Comparison of ENCODE assay signal across 25 mouse cellular contexts in the genomic region with DNA sequence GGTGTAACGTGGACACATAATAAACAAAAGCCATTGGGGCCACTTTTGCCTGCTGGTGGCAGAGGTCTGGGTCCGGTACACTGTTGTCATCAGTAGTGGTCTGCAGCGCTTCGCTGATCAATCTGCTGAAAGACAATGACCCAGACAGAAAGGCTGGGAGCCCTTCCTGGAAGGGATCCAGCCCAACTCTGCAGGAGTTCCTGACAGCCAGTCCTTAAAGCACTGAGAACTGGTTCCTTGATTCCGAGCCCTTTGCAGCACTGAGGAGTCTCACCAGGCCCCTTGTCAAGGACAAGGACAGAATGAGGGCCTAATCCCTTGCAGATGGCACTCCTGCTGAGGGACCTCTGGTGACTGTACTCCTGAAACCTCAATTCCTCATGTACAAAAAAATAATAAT. TPM values are rescaled to one million over a fixed set of nuclear protein-coding genes. Genes with fewer than 3 reads are reported as not detected.
DNase-seq lines count a peak whose midpoint lies in the region; ATAC-seq and TF ChIP-seq lines count a peak whose summit lies in the region.
"Had no signal": no experiment of that assay in that cellular context is flagged by ENCODE, and none has a peak within 500 bp of the region (broad histone marks: within the 10 kb centered on the region; RNA-seq: fewer than 3 reads in every experiment).

No protein-coding gene starts in this region.

- no peak overlapping the region for H3K4me2 ChIP-seq in forebrain, postnatal 0 days (ENCODE audit: low read depth)
- no peak overlapping the region for H3K4me2 ChIP-seq in midbrain, postnatal 0 days (ENCODE audit: low read depth, low read length, poor library complexity, severe bottlenecking)
- H3K4me2 ChIP-seq in midbrain, embryonic 11.5 days, result no peak overlapping the region
- H3K4me2 ChIP-seq in forebrain, embryonic 14.5 days (ENCODE audit: low read length), result no peak overlapping the region
- no peak overlapping the region for H3K4me2 ChIP-seq in midbrain, embryonic 15.5 days
- H3K4me2 ChIP-seq: embryonic facial prominence, embryonic 13.5 days; heart, embryonic 11.5 days; hindbrain, embryonic 12.5 days; hindbrain, embryonic 15.5 days had no signal

- peak overlapping the region; percentile 66; the same call in 1 of the 2 replicates for H3K27ac ChIP-seq in forebrain, embryonic 10.5 days
- no peak overlapping the region for H3K27ac ChIP-seq in forebrain, postnatal 0 days (ENCODE audit: low read depth, low read length)
- H3K27ac ChIP-seq in midbrain, postnatal 0 days (ENCODE audit: low read depth, low read length), result no peak overlapping the region
- H3K27ac ChIP-seq in midbrain, embryonic 11.5 days (ENCODE audit: low read depth, low read length), result no peak overlapping the region
- H3K27ac ChIP-seq in forebrain, embryonic 14.5 days (ENCODE audit: low read depth, low read length), result peak overlapping the region; percentile 54; the same call in 1 of the 2 replicates
- no peak overlapping the region for H3K27ac ChIP-seq in midbrain, embryonic 15.5 days
- H3K27ac ChIP-seq: embryonic facial prominence, embryonic 10.5 days; embryonic facial prominence, embryonic 13.5 days; gastrocnemius, adult 2 months; hindbrain, embryonic 12.5 days; hindbrain, embryonic 15.5 days had no signal

- no peak for ATAC-seq in forebrain, postnatal 0 days
- no peak for ATAC-seq in midbrain, postnatal 0 days (ENCODE audit: low FRiP score)
- no peak for ATAC-seq in midbrain, embryonic 11.5 days (ENCODE audit: low FRiP score)
- ATAC-seq in forebrain, embryonic 14.5 days, result no peak
- ATAC-seq in midbrain, embryonic 15.5 days (replicated peaks), result no peak
- ATAC-seq: activated CD4-positive, CD25-positive, alpha-beta regulatory T cell, adult 4 months; intestine, postnatal 0 days had no signal

- no peaks in the 10 kb centered on the region for H3K36me3 ChIP-seq in forebrain, embryonic 10.5 days (replicated peaks)
- H3K36me3 ChIP-seq in forebrain, postnatal 0 days (ENCODE audit: insufficient read depth), result no peaks in the 10 kb centered on the region
- no peaks in the 10 kb centered on the region for H3K36me3 ChIP-seq in midbrain, postnatal 0 days (ENCODE audit: insufficient read depth, low read length)
- H3K36me3 ChIP-seq in midbrain, embryonic 11.5 days (ENCODE audit: control insufficient read depth, insufficient read depth, low read length), result no peaks in the 10 kb centered on the region
- H3K36me3 ChIP-seq in forebrain, embryonic 14.5 days (ENCODE audit: control insufficient read depth, insufficient read depth, low read length), result no peaks in the 10 kb centered on the region
- no peaks in the 10 kb centered on the region for H3K36me3 ChIP-seq in midbrain, embryonic 15.5 days (replicated peaks)
- H3K36me3 ChIP-seq: embryonic facial prominence, embryonic 10.5 days; embryonic facial prominence, embryonic 13.5 days; hindbrain, embryonic 12.5 days; hindbrain, embryonic 15.5 days had no signal

- H3K9ac ChIP-seq in forebrain, postnatal 0 days, result no peak overlapping the region
- H3K9ac ChIP-seq in midbrain, postnatal 0 days (replicated peaks; ENCODE audit: low read length, poor library complexity, severe bottlenecking), result no peak overlapping the region
- H3K9ac ChIP-seq in midbrain, embryonic 11.5 days (ENCODE audit: low read length), result no peak overlapping the region
- H3K9ac ChIP-seq in forebrain, embryonic 14.5 days (ENCODE audit: low read length), result no peak overlapping the region
- H3K9ac ChIP-seq in midbrain, embryonic 15.5 days, result no peak overlapping the region
- H3K9ac ChIP-seq: embryonic facial prominence, embryonic 13.5 days; hindbrain, embryonic 12.5 days; hindbrain, embryonic 15.5 days had no signal

- no peak overlapping the region for H3K4me3 ChIP-seq in forebrain, embryonic 10.5 days
- no peak overlapping the region for H3K4me3 ChIP-seq in forebrain, postnatal 0 days (ENCODE audit: low read depth, low read length)
- no peak overlapping the region for H3K4me3 ChIP-seq in midbrain, postnatal 0 days (ENCODE audit: low read depth, low read length)
- no peak overlapping the region for H3K4me3 ChIP-seq in midbrain, embryonic 11.5 days (ENCODE audit: low read depth, low read length)
- no peak overlapping the region for H3K4me3 ChIP-seq in forebrain, embryonic 14.5 days (ENCODE audit: low read depth, low read length)
- H3K4me3 ChIP-seq in midbrain, embryonic 15.5 days, result no peak overlapping the region
- H3K4me3 ChIP-seq: embryonic facial prominence, embryonic 10.5 days; embryonic facial prominence, embryonic 13.5 days; erythroblast, embryonic 14.5 days; gastrocnemius, adult 2 months; hindbrain, embryonic 12.5 days; hindbrain, embryonic 15.5 days had no signal

- H3K27me3 ChIP-seq in forebrain, embryonic 10.5 days (ENCODE audit: poor library complexity, severe bottlenecking), result peaks cover 2% of the 10 kb centered on the region
- H3K27me3 ChIP-seq in forebrain, postnatal 0 days (ENCODE audit: insufficient read depth, low read length), result no peaks in the 10 kb centered on the region
- no peaks in the 10 kb centered on the region for H3K27me3 ChIP-seq in midbrain, postnatal 0 days (ENCODE audit: insufficient read depth, low read length)
- no peaks in the 10 kb centered on the region for H3K27me3 ChIP-seq in midbrain, embryonic 11.5 days (ENCODE audit: control insufficient read depth, insufficient read depth, low read length)
- no peaks in the 10 kb centered on the region for H3K27me3 ChIP-seq in forebrain, embryonic 14.5 days (replicated peaks; ENCODE audit: control insufficient read depth, insufficient read depth, low read length)
- no peaks in the 10 kb centered on the region for H3K27me3 ChIP-seq in midbrain, embryonic 15.5 days (replicated peaks)
- H3K27me3 ChIP-seq: embryonic facial prominence, embryonic 13.5 days; hindbrain, embryonic 12.5 days; hindbrain, embryonic 15.5 days had no signal

- 0 out of 2 replicates have a peak, but pooled peaks cover 2% of the 10 kb centered on the region for H3K9me3 ChIP-seq in forebrain, embryonic 10.5 days
- no peaks in the 10 kb centered on the region for H3K9me3 ChIP-seq in forebrain, postnatal 0 days (ENCODE audit: low read length)
- H3K9me3 ChIP-seq in midbrain, postnatal 0 days (ENCODE audit: low read length), result no peaks in the 10 kb centered on the region
- no peaks in the 10 kb centered on the region; the same call in 1 of the 2 replicates for H3K9me3 ChIP-seq in midbrain, embryonic 11.5 days (ENCODE audit: control insufficient read depth, low read length)
- no peaks in the 10 kb centered on the region for H3K9me3 ChIP-seq in forebrain, embryonic 14.5 days (replicated peaks; ENCODE audit: control insufficient read depth, low read length)
- no peaks in the 10 kb centered on the region for H3K9me3 ChIP-seq in midbrain, embryonic 15.5 days
- H3K9me3 ChIP-seq: embryonic facial prominence, embryonic 10.5 days; embryonic facial prominence, embryonic 13.5 days; hindbrain, embryonic 12.5 days; hindbrain, embryonic 15.5 days had no signal

- no peak for DNase-seq in forebrain, embryonic 10.5 days (ENCODE audit: extremely low spot score, low spot score)
- DNase-seq in forebrain, postnatal 0 days, result no peak
- DNase-seq in midbrain, postnatal 0 days (ENCODE audit: low spot score), result peak; percentile 32
- no peak for DNase-seq in midbrain, embryonic 11.5 days (ENCODE audit: low spot score, missing footprints)
- peak; percentile 38 for DNase-seq in forebrain, embryonic 14.5 days (ENCODE audit: low spot score)
- no peak for DNase-seq in layer of hippocampus, adult 11-12 months (ENCODE audit: low spot score)
- DNase-seq: adrenal gland, postnatal 10 days; adrenal gland, postnatal 36 days; cerebellum, adult 11 months; cerebellum, adult 2 months; cerebellum, postnatal 25 days; embryo, embryonic 11 days; gastrocnemius, adult 2 months; gastrocnemius, postnatal 14 days; heart, adult 11 months; kidney, adult 2 months had no signal

- TF ChIP-seq CTCF in forebrain, postnatal 0 days (IDR thresholded peaks at IDR 0.05; ENCODE audit: low read depth), result no peak
- TF ChIP-seq CTCF in midbrain, postnatal 0 days (IDR thresholded peaks at IDR 0.05), result no peak

- 37% methylated on average over 5 of the region's 5 CpGs for WGBS in forebrain, embryonic 10.5 days
- 23% methylated on average over 5 of the region's 5 CpGs for whole genome bisulfite sequencing in forebrain, postnatal 0 days
- WGBS in midbrain, postnatal 0 days, result 27% methylated on average over 5 of the region's 5 CpGs
- WGBS in midbrain, embryonic 11.5 days, result 22% methylated on average over 5 of the region's 5 CpGs
- 8% methylated on average over 5 of the region's 5 CpGs for WGBS in forebrain, embryonic 14.5 days
- WGBS in midbrain, embryonic 15.5 days, result 30% methylated on average over 5 of the region's 5 CpGs

- peaks cover 49% of the 10 kb centered on the region for H3K4me1 ChIP-seq in forebrain, embryonic 10.5 days
- 0 out of 2 replicates have a peak, but pooled peaks cover 9% of the 10 kb centered on the region for H3K4me1 ChIP-seq in forebrain, postnatal 0 days (ENCODE audit: insufficient read depth)
- peaks cover 3% of the 10 kb centered on the region; the same call in 1 of the 2 replicates for H3K4me1 ChIP-seq in midbrain, postnatal 0 days (ENCODE audit: insufficient read depth, low read length)
- peaks cover 8% of the 10 kb centered on the region; the same call in 1 of the 2 replicates for H3K4me1 ChIP-seq in midbrain, embryonic 11.5 days (ENCODE audit: control insufficient read depth, insufficient read depth, low read length)
- peaks cover 26% of the 10 kb centered on the region for H3K4me1 ChIP-seq in forebrain, embryonic 14.5 days (ENCODE audit: control insufficient read depth, insufficient read depth, low read length)
- peaks cover 18% of the 10 kb centered on the region for H3K4me1 ChIP-seq in midbrain, embryonic 15.5 days

RNA-seq across cellular contexts. Expression of a gene that starts 3.8 kb away (rescaled TPM):
- 15.7 and 16.6 TPM in 2 replicates for polyA plus RNA-seq in forebrain, embryonic 10.5 days (2016; fragmentation: Nextera tagmentation; extraction: Ambion mirVana)
- 14.9 and 17.5 TPM in 2 replicates for total RNA-seq in forebrain, postnatal 0 days (2014; rRNA removed)
- polyA plus RNA-seq in forebrain, postnatal 0 days (2015; fragmentation: Nextera tagmentation; extraction: Ambion mirVana), result 43.5 and 49.3 TPM in 2 replicates
- total RNA-seq in midbrain, postnatal 0 days (2014; rRNA removed), result 10.2 and 10.8 TPM in 2 replicates
- 21.1 and 21.9 TPM in 2 replicates for polyA plus RNA-seq in midbrain, postnatal 0 days (2015; fragmentation: Nextera tagmentation; extraction: Ambion mirVana)
- 32.2 and 33.0 TPM in 2 replicates for polyA plus RNA-seq in midbrain, embryonic 11.5 days (2014; fragmentation: Nextera tagmentation; extraction: Ambion mirVana)
- 51.5 and 53.1 TPM in 2 replicates for polyA plus RNA-seq in forebrain, embryonic 14.5 days (2014; fragmentation: Nextera tagmentation; extraction: Ambion mirVana)
- polyA plus RNA-seq in midbrain, embryonic 15.5 days (2015; fragmentation: Nextera tagmentation; extraction: Ambion mirVana), result 19.9 and 22.4 TPM in 2 replicates

RNA-seq across cellular contexts. Expression of a gene that starts 28.7 kb away (rescaled TPM):
- 224 and 227 TPM in 2 replicates for polyA plus RNA-seq in forebrain, embryonic 10.5 days (2016; fragmentation: Nextera tagmentation; extraction: Ambion mirVana)
- total RNA-seq in forebrain, postnatal 0 days (2014; rRNA removed), result 4.7 and 9.2 TPM in 2 replicates
- polyA plus RNA-seq in forebrain, postnatal 0 days (2015; fragmentation: Nextera tagmentation; extraction: Ambion mirVana), result 8.8 and 10.4 TPM in 2 replicates
- 4.2 and 7.6 TPM in 2 replicates for total RNA-seq in midbrain, postnatal 0 days (2014; rRNA removed)
- polyA plus RNA-seq in midbrain, postnatal 0 days (2015; fragmentation: Nextera tagmentation; extraction: Ambion mirVana), result 5.9 and 6.2 TPM in 2 replicates
- polyA plus RNA-seq in midbrain, embryonic 11.5 days (2014; fragmentation: Nextera tagmentation; extraction: Ambion mirVana), result 163 and 169 TPM in 2 replicates
- 61.8 and 74.2 TPM in 2 replicates for polyA plus RNA-seq in forebrain, embryonic 14.5 days (2014; fragmentation: Nextera tagmentation; extraction: Ambion mirVana)
- 15.4 TPM in 2 replicates for polyA plus RNA-seq in midbrain, embryonic 15.5 days (2015; fragmentation: Nextera tagmentation; extraction: Ambion mirVana)

RNA-seq across cellular contexts. Expression of a gene that starts 28.9 kb away (rescaled TPM):
- polyA plus RNA-seq in forebrain, embryonic 10.5 days (2016; fragmentation: Nextera tagmentation; extraction: Ambion mirVana), result 56.0 and 57.2 TPM in 2 replicates
- 30.3 and 37.6 TPM in 2 replicates for total RNA-seq in forebrain, postnatal 0 days (2014; rRNA removed)
- polyA plus RNA-seq in forebrain, postnatal 0 days (2015; fragmentation: Nextera tagmentation; extraction: Ambion mirVana), result 28.9 and 29.3 TPM in 2 replicates
- 26.6 and 28.0 TPM in 2 replicates for total RNA-seq in midbrain, postnatal 0 days (2014; rRNA removed)
- 25.0 and 27.0 TPM in 2 replicates for polyA plus RNA-seq in midbrain, postnatal 0 days (2015; fragmentation: Nextera tagmentation; extraction: Ambion mirVana)
- 48.0 and 50.2 TPM in 2 replicates for polyA plus RNA-seq in midbrain, embryonic 11.5 days (2014; fragmentation: Nextera tagmentation; extraction: Ambion mirVana)
- 37.8 and 38.6 TPM in 2 replicates for polyA plus RNA-seq in forebrain, embryonic 14.5 days (2014; fragmentation: Nextera tagmentation; extraction: Ambion mirVana)
- polyA plus RNA-seq in midbrain, embryonic 15.5 days (2015; fragmentation: Nextera tagmentation; extraction: Ambion mirVana), result 25.1 and 30.4 TPM in 2 replicates

RNA-seq across cellular contexts. Expression of a gene that starts 52.0 kb away (rescaled TPM):
- 0.24 and 0.34 TPM in 2 replicates for polyA plus RNA-seq in forebrain, embryonic 10.5 days (2016; fragmentation: Nextera tagmentation; extraction: Ambion mirVana)
- total RNA-seq in forebrain, postnatal 0 days (2014; rRNA removed), result 0.08 and 0.24 TPM in 2 replicates
- 0.12 and 0.13 TPM in 2 replicates for polyA plus RNA-seq in forebrain, postnatal 0 days (2015; fragmentation: Nextera tagmentation; extraction: Ambion mirVana)
- total RNA-seq in midbrain, postnatal 0 days (2014; rRNA removed), result 0.05 and 0.52 TPM in 2 replicates
- 0.07 and 0.11 TPM in 2 replicates for polyA plus RNA-seq in midbrain, postnatal 0 days (2015; fragmentation: Nextera tagmentation; extraction: Ambion mirVana)
- polyA plus RNA-seq in midbrain, embryonic 11.5 days (2014; fragmentation: Nextera tagmentation; extraction: Ambion mirVana), result 0.31 TPM in 1 of 2 replicates, not detected in the other
- 0.10 and 0.28 TPM in 2 replicates for polyA plus RNA-seq in forebrain, embryonic 14.5 days (2014; fragmentation: Nextera tagmentation; extraction: Ambion mirVana)
- 0.12 and 0.27 TPM in 2 replicates for polyA plus RNA-seq in midbrain, embryonic 15.5 days (2015; fragmentation: Nextera tagmentation; extraction: Ambion mirVana)
- polyA plus RNA-seq: erythroblast, embryonic 14.5 days had no signal

Comparison
In these comparisons a context has a peak if more than half of its experiments do, and no peak if none do; other contexts are left out.
1. DNase-seq: peak in midbrain, postnatal 0 days (single experiment) and forebrain, embryonic 14.5 days (single experiment); none in forebrain, embryonic 10.5 days (single experiment), forebrain, postnatal 0 days (single experiment), midbrain, embryonic 11.5 days (single experiment) and layer of hippocampus, adult 11-12 months (single experiment).
2. H3K27ac ChIP-seq: peak in forebrain, embryonic 10.5 days (single experiment) and forebrain, embryonic 14.5 days (single experiment); none in forebrain, postnatal 0 days (single experiment), midbrain, postnatal 0 days (single experiment), midbrain, embryonic 11.5 days (single experiment) and midbrain, embryonic 15.5 days (single experiment).